Mouse (Mus musculus): ENCODE measurements at regions not wholly inside any gene's neighbourhood (a gene's known extent, or its start where the extent isn't known, plus 50 kb on each side); places are given as distances from the start of the nearest gene placed in this dataset.
"Not testable (repeated sequence)": the region's sequence is repeated elsewhere in the genome, so short reads cannot be mapped to it uniquely, and the experiment has no call there.

DNA sequence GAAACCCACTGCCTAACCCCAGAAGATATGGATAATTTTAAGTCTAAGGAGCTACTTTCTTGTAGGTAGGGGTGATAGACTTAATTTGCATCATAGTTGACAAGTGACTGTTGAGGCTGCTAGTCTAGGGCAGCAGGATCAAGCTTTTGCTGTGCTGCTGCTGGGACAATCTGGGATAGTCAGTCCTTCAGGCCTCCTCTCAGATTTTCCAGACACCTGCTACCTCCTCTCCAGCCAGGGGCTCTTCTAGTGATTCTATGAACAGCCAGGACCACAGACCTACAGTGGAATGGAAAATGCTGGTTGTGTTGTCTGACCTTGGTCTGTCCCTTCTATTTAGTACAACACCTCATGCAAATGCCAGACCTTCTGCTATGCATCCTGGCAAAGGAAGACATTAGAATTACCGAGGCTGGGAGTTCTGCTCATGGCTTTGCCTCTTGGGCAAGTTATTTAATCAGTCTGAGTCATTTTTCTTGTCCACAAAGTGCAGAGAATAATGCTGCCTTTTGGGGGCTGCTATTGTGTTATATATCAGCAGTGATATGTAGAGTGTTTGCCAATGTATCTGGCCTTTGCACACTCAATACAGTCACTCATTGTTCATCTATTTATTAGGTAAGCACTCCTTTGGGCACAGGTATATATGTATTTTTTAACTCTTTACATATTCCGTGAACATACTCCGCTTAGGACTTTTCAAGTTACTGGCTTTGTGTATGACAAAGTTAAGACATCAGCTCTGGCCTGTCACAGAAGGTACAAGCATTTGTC is 64.4 kb upstream of the Atp1b1 start:
- Histone ChIP-seq H3K9me3 (replicated peaks; ENCODE audit: low read length) (no peaks in the 10 kb centered on the region), H3K9ac (ENCODE audit: low read depth, low read length) (no peak overlapping the region), H3K4me2 (ENCODE audit: low read length) (no peak overlapping the region), H3K27ac (no peak overlapping the region), H3K36me3 (ENCODE audit: insufficient read depth, low read length) (no peaks in the 10 kb centered on the region), H3K4me1 (replicated peaks; ENCODE audit: insufficient read depth, low read length) (no peaks in the 10 kb centered on the region), H3K4me3 (replicated peaks; ENCODE audit: low read depth, low read length) (no peak overlapping the region), H3K27me3 (ENCODE audit: insufficient read depth, low read length) (no peaks in the 10 kb centered on the region)
- ATAC-seq (replicated peaks; ENCODE audit: low FRiP score, low read depth) (no peak), DNase-seq (ENCODE audit: low spot score) (no peak)
- TF ChIP-seq CTCF (IDR thresholded peaks at IDR 0.05; ENCODE audit: low read depth): no peak
- 84% methylated on average over 3 of the region's 3 CpGs for WGBS

DNA sequence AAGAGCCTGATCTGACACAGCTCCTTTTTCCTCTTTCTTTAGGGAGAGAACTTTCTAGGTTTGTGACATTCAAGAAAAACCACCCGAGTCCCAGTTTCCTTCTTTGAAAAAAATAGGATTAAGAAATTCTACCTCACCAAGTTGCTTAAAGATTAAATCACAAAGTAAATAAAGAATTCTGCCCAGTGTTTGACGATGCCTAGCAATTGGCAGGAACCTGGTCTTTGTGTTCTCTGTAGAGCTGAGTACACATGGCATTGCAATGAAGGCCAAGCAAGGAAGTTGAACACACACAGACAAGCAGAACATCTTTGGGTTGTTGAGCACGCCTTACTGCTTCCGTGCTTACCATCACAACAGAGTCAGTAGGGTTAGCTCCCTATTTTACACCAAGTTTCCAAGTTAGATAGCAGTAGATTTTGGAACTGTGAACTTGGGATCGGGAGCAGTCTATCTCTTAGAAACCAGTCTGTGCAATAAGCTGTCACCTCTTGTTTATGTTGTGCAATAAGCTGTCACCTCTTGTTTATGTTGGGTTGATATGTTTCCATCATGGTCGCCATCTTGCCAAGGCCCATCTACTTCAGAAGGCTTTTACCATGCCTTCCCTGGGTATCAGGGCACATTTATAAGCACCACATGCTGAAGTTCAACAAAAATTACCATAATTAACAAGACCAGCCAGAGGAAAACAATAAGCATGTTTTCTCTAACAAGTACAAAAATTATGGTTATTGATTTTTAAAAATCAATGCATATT is 63.4 kb upstream of the Atp1b1 start:
- WGBS: 73% methylated on average over 6 of the region's 6 CpGs
- no peaks in the 10 kb centered on the region for H3K9me3 ChIP-seq (replicated peaks; ENCODE audit: low read length)
- TF ChIP-seq CTCF (IDR thresholded peaks at IDR 0.05; ENCODE audit: low read depth): no peak
- no peak for ATAC-seq (replicated peaks; ENCODE audit: low FRiP score, low read depth)
- no peaks in the 10 kb centered on the region for H3K4me1 ChIP-seq (replicated peaks; ENCODE audit: insufficient read depth, low read length)
- no peak overlapping the region for H3K9ac ChIP-seq (ENCODE audit: low read depth, low read length)
- DNase-seq (ENCODE audit: low spot score): no peak
- no peak overlapping the region for H3K27ac ChIP-seq
- H3K27me3 ChIP-seq (ENCODE audit: insufficient read depth, low read length): no peaks in the 10 kb centered on the region
- H3K4me2 ChIP-seq (ENCODE audit: low read length): no peak overlapping the region
- no peak overlapping the region for H3K4me3 ChIP-seq (replicated peaks; ENCODE audit: low read depth, low read length)
- H3K36me3 ChIP-seq (ENCODE audit: insufficient read depth, low read length): no peaks in the 10 kb centered on the region

DNA sequence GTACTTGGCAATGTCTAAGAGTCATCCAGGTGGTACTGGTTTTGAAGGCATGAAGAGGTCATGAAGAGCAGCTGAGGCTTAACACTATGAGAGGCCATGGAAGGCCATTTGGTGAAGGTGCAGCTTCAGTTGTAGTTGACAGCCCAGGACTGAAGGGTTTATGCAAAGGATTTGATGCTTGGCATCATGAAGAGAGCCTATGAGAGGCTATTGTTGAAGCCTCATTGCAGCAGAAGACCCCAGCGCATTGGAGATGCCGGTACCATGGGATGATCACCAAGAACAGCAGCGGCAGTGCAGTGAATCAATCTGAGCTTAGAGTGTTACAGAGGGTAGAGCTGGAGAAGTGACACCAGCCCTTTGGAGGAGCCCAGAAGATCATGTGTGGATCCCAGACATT is 60.7 kb upstream of the Atp1b1 start:
- ATAC-seq (replicated peaks; ENCODE audit: low FRiP score, low read depth): no peak
- no peak for TF ChIP-seq CTCF (IDR thresholded peaks at IDR 0.05; ENCODE audit: low read depth)
- no peaks in the 10 kb centered on the region for H3K27me3 ChIP-seq (ENCODE audit: insufficient read depth, low read length)

DNA sequence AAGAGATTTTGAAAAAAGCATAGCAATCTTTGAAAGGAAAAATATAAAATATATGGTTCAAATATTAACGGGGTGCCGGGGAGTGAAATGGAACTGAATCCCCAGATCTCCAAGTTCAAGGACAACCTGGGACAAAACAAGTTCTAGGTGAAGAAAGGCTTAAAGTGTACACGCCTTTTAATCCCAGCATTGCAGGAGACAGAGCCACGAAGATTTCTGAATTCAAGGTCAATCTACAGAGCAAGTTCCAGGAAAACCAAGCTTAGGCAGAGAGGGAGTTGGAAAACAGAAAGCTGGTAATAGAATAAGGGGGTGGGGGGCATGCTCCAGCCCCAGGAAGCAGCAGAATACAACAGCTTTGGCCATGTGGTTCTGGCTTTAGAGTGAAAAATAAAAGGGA is 60.2 kb upstream of the Atp1b1 start:
- ATAC-seq (replicated peaks; ENCODE audit: low FRiP score, low read depth) (no peak), DNase-seq (ENCODE audit: low spot score) (no peak)
- Histone ChIP-seq H3K27ac (no peak overlapping the region), H3K9ac (ENCODE audit: low read depth, low read length) (no peak overlapping the region), H3K4me1 (replicated peaks; ENCODE audit: insufficient read depth, low read length) (no peaks in the 10 kb centered on the region), H3K36me3 (ENCODE audit: insufficient read depth, low read length) (no peaks in the 10 kb centered on the region), H3K4me2 (ENCODE audit: low read length) (no peak overlapping the region), H3K9me3 (replicated peaks; ENCODE audit: low read length) (no peaks in the 10 kb centered on the region), H3K27me3 (ENCODE audit: insufficient read depth, low read length) (no peaks in the 10 kb centered on the region), H3K4me3 (replicated peaks; ENCODE audit: low read depth, low read length) (no peak overlapping the region)
- whole genome bisulfite sequencing: 82% methylated on average over 4 of the region's 4 CpGs
- no peak for TF ChIP-seq CTCF (IDR thresholded peaks at IDR 0.05; ENCODE audit: low read depth)

More for the DNA sequence above, 60.7 kb upstream of the Atp1b1 start:
- Histone ChIP-seq H3K4me1 (replicated peaks; ENCODE audit: insufficient read depth, low read length) (no peaks in the 10 kb centered on the region), H3K36me3 (ENCODE audit: insufficient read depth, low read length) (no peaks in the 10 kb centered on the region), H3K27ac (no peak overlapping the region), H3K9me3 (replicated peaks; ENCODE audit: low read length) (no peaks in the 10 kb centered on the region), H3K4me3 (replicated peaks; ENCODE audit: low read depth, low read length) (no peak overlapping the region), H3K4me2 (ENCODE audit: low read length) (no peak overlapping the region), H3K9ac (ENCODE audit: low read depth, low read length) (no peak overlapping the region)
- no peak for DNase-seq (ENCODE audit: low spot score)
- WGBS: 96% methylated on average over 3 of the region's 3 CpGs

DNA sequence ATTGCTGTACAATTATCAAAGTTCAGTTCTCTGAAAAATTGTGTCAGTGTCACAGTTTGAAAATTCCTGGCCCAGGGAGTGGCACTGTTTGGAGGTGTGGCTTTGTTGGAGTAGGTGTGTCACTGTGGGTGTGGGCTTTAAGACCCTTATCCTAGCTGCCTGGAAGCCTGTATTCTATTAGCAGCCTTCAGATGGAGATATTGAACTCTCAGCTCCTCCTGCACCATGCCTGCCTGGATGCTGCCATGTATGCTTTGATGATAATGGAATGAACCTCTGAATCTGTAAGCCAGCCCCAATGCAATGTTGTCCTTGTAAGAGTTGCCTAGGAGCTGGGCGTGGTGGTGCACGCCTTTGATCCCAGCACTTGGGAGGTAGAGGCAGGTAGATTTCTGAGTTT is 59.2 kb upstream of the Atp1b1 start:
- H3K27ac ChIP-seq; H3K4me3 ChIP-seq (replicated peaks; ENCODE audit: low read depth, low read length); H3K27me3 ChIP-seq (ENCODE audit: insufficient read depth, low read length); DNase-seq (ENCODE audit: low spot score); ATAC-seq (replicated peaks; ENCODE audit: low FRiP score, low read depth); H3K9ac ChIP-seq (ENCODE audit: low read depth, low read length); H3K4me2 ChIP-seq (ENCODE audit: low read length); H3K36me3 ChIP-seq (ENCODE audit: insufficient read depth, low read length); H3K4me1 ChIP-seq (replicated peaks; ENCODE audit: insufficient read depth, low read length); H3K9me3 ChIP-seq (replicated peaks; ENCODE audit: low read length): not testable (repeated sequence)
- 90% methylated on average over 2 of the region's 2 CpGs for WGBS

DNA sequence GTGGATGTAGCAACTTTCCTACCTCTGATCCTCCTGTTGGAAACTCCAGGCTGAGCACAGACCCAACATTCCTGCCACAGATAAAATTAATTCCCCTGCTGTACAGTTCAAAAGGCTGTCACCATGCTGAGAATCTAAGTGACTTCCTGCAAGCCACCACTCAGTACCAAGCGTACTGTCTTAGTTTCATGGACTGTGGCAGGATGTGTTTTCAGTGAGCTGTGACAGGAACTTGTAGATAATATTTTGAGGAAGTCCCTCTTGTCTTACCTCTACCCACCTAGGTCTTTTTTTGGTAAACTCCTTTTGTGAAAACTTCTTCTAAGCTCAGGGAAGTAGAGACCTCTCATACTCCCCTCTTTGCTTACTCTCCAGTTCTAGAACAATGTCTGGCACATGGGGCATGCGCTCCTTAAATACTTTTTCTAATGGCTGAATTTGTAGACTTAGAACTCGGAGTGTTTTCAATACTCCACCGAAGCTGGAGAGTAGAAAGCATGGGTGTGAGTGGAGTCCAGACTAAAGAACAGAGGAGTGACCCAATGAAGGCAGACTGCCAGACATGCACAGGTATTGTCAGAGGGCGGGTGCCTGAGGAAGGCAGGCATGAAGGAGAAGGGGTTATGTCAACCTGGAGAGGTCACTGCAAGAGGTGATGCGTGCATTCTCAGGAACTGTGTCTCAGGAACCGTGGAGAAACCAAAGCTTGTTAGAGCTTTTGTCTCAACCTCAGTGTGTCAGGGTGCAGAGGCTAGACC is 53.7 kb upstream of the Atp1b1 start:
- DNase-seq (ENCODE audit: low spot score): no peak

More for the DNA sequence above, 53.7 kb upstream of the Atp1b1 start:
- Histone ChIP-seq H3K4me2 (ENCODE audit: low read length) (no peak overlapping the region), H3K27ac (no peak overlapping the region), H3K4me3 (replicated peaks; ENCODE audit: low read depth, low read length) (no peak overlapping the region), H3K27me3 (ENCODE audit: insufficient read depth, low read length) (no peaks in the 10 kb centered on the region), H3K9me3 (replicated peaks; ENCODE audit: low read length) (no peaks in the 10 kb centered on the region), H3K9ac (ENCODE audit: low read depth, low read length) (no peak overlapping the region), H3K36me3 (ENCODE audit: insufficient read depth, low read length) (no peaks in the 10 kb centered on the region), H3K4me1 (replicated peaks; ENCODE audit: insufficient read depth, low read length) (no peaks in the 10 kb centered on the region)
- 0 out of 2 replicates have a peak, but pooled peaks have one; percentile 13 for ATAC-seq (replicated peaks; ENCODE audit: low FRiP score, low read depth)
- WGBS: 66% methylated on average over 7 of the region's 7 CpGs
- no peak for TF ChIP-seq CTCF (IDR thresholded peaks at IDR 0.05; ENCODE audit: low read depth)

Data from kidney, postnatal 0 days (tissue).